Mouse (Mus musculus): Measurements from ENCODE around the gene Adrm1.
A peak's percentile ranks its signal among the peaks of the same experiment; 100 is the strongest.
"Not testable (repeated sequence)": the region's sequence is repeated elsewhere in the genome, so short reads cannot be mapped to it uniquely, and the experiment has no call there.

Gene Adrm1

DNA sequence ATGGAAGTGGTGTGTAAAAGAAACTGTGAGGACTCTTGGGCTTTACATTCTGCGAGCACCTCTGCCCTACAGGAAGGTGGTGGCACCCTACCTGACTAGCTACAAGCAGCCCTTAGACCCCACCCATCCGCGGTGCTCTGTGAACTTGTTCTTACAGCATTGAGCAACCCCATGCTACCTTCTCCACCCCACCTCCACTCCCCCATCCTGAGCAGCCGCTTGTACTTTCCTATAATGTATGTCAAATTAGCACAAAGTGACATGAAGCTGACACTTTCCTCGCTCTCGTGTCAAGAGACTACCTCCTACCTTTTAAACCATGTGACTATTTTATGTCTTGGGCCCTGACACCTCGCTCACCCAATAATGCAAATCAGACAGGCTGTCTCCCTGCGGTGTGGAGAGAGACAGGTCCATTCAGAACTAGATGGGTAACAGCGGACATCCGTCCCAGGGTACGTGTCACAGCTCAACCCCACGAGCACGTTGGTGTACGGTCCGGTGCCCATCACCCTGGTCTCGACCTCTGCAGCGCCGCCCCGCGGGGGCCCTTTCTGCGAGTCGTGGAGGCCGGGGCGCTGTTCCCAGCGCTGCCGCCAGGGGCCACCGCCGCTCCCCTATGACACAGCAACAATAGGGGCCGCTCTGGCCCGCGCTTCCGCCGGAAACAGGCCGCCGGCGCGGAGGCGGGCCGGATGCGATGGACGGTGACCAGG lies at the start of gene Adrm1:
Gene Adrm1, plus strand, starts transcription at position 680 of the 716 bp plus-strand sequence.
- DNase-seq (ENCODE audit: low spot score in 2 of 2): peak; percentile 95 to 97

DNA sequence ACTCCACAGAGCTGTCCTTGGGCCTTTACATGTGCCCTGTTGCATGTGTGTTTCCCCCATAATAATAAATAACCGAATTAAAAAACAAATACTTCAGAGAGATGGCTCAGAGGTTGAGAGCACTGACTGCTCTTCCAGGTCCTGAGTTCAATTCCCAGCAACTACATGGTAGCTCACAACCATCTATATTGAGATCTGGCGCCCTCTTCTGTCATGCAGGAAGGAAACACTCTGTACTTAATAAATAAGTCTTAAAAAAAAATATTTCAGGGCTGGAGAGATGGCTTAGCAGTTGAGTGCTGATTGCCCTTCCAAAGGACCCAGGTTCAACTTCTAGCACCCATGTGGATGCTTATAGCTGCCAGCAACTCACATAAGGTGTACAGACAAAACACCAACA lies 47.1 kb upstream of the Adrm1 start:
- no peak for DNase-seq (ENCODE audit: low spot score in 2 of 2)

GRCm38 (mm10) chr2:180126195-180126594 lies 45.1 kb upstream of the Adrm1 start:
- peak in 1 of 2 experiments; percentile 48 for DNase-seq (ENCODE audit: low spot score in 2 of 2)

DNA sequence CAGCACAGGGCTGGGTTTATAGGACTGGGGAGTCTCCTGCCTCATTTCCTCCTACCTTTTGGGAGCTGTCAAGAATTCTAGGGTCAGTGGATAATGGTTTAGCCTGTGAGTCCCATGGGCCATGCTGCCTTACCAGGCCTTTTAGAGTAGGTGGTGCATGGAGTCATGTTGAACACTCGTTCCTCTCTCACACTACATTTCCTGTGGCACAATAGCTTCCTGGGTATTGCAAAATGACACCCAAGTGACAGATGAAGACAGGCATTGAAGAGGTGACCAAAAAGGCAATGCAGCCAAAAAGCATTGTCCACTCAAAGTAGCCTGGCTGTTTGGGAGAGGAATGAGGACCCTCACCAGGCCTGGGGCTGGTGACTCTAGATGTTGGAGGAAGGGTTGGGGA lies 43.6 kb upstream of the Adrm1 start:
- no peak for DNase-seq (ENCODE audit: low spot score in 2 of 2)

GRCm38 (mm10) chr2:180133231-180133630 lies 38.1 kb upstream of the Adrm1 start:
- no peak for DNase-seq (ENCODE audit: low spot score in 2 of 2)

- DNase-seq (ENCODE audit: low spot score in 2 of 2): no peak
Measured at GRCm38 (mm10) chr2:180133911-180134310, 37.4 kb upstream of the Adrm1 start.

GRCm38 (mm10) chr2:180135414-180135813 lies 35.9 kb upstream of the Adrm1 start:
- no peak for DNase-seq (ENCODE audit: low spot score in 2 of 2)

- no peak for DNase-seq (ENCODE audit: low spot score in 2 of 2)
Measured at GRCm38 (mm10) chr2:180146091-180146490, 25.2 kb upstream of the Adrm1 start.

GRCm38 (mm10) chr2:180147379-180147778 lies 23.9 kb upstream of the Adrm1 start:
- DNase-seq (ENCODE audit: low spot score in 2 of 2): no peak

- DNase-seq (ENCODE audit: low spot score in 2 of 2): no peak
Measured at GRCm38 (mm10) chr2:180148551-180148950, 22.7 kb upstream of the Adrm1 start.

DNA sequence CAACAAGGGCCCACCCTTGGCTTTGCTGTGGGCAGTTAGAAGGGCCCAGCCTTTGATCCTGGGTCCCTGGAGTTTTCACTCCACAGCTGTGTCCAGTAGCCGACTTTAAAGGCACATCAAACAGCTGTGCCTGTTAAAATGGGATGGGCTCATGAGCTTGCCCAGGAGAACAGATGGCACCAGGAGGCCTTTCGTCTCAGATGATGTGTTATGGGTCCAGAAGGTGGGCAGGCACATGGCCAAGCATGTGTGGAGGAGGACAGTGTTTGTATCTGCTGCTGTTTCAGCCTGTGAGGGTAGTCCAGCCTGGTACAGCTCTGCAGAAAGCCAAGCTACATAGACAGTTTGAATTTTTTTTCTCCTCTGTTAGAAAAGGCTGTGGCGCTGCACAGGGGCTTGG lies 16.5 kb upstream of the Adrm1 start:
- no peak for DNase-seq (ENCODE audit: low spot score in 2 of 2)

- DNase-seq (ENCODE audit: low spot score in 2 of 2): no peak
Measured at GRCm38 (mm10) chr2:180158627-180159026, 12.7 kb upstream of the Adrm1 start.

GRCm38 (mm10) chr2:180165855-180166254 lies 5.4 kb upstream of the Adrm1 start:
- DNase-seq (ENCODE audit: low spot score in 2 of 2): no peak

DNA sequence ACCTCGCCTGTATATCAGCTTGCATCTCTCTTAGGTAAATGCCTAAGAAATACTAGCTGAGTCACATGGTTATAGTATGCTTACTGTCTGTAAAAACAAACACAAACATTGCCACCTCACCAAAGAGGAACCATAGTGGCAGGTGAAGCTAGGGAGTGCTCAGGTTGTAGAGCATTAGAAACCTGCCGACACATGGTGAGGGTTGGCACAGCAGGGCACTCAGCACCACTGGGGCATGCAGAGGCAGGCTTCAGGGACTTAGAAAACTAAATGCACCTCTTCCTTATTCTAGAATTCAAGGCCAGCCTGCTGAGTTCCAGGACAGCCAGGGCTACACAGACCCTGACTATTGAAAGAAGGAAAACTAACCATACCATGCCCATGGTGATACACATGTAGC lies 4.4 kb upstream of the Adrm1 start:
- no peak for DNase-seq (ENCODE audit: low spot score in 2 of 2)

- no peak for DNase-seq (ENCODE audit: low spot score in 2 of 2)
Measured at GRCm38 (mm10) chr2:180170151-180170805, 1.0 kb upstream of the Adrm1 start.

- DNase-seq (ENCODE audit: low spot score in 2 of 2): no peak
Measured at GRCm38 (mm10) chr2:180171522-180172070, 311 bp downstream of the Adrm1 start.

GRCm38 (mm10) chr2:180172152-180172551 lies 867 bp downstream of the Adrm1 start:
- DNase-seq (ENCODE audit: low spot score in 2 of 2): no peak

GRCm38 (mm10) chr2:180173163-180173562 lies 1.9 kb downstream of the Adrm1 start:
- DNase-seq (ENCODE audit: low spot score in 2 of 2): no peak

DNA sequence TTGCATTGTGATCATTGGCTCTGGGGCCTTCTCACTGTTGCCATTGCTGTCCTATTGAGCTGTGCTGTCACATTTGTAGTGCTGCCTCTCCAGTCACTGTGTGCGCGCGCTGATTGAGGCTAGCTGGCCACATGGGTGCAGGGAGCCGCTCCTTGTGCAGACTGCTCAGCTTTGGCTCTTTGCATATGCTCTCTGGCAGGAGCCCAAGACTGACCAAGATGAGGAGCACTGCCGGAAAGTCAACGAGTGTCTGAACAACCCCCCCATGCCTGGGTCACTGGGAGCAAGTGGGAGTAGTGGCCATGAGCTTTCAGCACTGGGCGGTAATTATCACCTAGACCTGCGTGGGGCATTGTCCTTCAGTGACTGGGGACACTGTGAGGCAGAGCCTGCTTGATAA lies 2.4 kb downstream of the Adrm1 start:
- not testable (repeated sequence) for DNase-seq (ENCODE audit: low spot score in 2 of 2)

DNA sequence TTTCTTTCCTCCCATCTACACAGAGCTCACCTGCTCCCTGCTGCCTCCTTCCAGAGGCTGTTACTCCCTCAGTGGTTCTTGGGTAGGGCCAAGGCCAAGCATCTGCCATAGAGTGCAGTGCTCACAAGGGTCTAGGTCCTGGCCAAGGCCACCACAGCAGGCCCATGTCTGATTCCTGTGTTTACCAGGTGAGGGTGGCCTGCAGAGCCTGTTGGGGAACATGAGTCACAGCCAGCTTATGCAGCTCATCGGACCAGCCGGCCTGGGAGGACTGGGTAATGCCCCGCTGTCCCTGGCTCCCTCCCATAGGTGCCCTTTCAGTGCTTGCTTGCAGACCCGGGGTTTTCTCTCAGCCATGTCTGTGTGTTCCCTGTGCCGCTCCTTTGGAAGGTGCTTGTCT lies 2.8 kb downstream of the Adrm1 start:
- DNase-seq (ENCODE audit: low spot score in 2 of 2): no peak

GRCm38 (mm10) chr2:180175725-180176124 lies 4.4 kb downstream of the Adrm1 start:
- no peak for DNase-seq (ENCODE audit: low spot score in 2 of 2)

DNA sequence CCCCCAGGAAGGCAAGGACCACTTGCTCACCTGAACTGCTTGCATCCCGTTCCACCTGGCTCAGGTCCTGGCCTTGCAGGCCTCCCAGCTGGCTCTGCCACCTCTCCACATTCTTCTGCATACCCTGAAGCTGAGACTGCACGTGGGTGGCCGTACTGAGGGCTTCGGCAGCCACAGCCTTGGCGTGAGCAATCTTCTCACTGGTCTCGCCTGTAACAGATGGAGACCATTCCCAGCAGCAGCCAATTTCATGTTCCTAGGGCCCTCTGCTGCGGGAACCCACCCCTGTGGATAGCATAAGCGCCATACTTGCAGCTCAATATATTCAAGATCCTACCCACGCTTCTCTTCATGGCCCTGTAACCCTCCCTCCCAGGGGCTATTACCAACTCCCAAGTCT lies 10.3 kb downstream of the Adrm1 start:
- no peak for DNase-seq (ENCODE audit: low spot score in 2 of 2)

All from frontal cortex, postnatal 10 days (tissue).